Mouse (Mus musculus): Measurements from ENCODE around the gene Ino80b.

DNA sequence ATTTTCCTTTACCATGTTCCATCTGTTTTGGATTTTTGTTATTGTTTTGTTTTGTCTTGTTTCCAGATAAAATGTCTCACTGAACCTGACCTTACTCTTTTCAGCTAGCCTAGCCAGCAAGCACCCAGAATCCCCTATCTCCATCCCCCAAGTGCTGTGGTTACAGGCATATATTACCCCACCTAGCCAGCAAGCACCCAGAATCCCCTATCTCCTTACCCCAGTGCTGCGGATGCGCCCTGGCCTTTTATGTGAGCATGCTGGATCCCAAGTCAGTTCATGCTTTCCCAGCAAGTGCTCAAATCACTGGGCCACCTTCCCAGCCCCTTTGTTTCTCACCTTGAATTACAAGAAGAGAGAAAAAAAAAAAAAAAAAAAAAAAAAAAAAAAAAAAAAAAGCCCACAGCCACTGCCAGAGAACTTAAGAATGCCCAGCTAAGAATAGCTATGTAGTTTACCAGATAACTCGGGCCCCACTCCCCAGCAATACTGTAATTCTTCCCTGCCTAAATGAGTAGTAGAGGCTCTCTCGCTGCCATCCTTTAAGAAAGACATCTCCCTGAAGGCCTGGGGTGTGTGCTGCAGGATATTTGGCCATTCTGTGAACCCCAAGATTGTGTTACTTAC lies 13.6 kb downstream of the Ino80b start:
- TF ChIP-seq POLR2A (IDR thresholded peaks at IDR 0.05; ENCODE audit: control insufficient read depth, low read depth, low read length) (no peak), CTCF (IDR thresholded peaks at IDR 0.05; ENCODE audit: control insufficient read depth, insufficient read depth, insufficient replicate concordance, low read depth, low read length) (no peak)

All from testis, adult 2 months (tissue).